Mouse (Mus musculus) spleen, adult 2 months (tissue): ENCODE data around the gene Olfr457.

ENCODE experiments used
- CTCF ChIP-seq: fragments of 200-500 bp; IDR thresholded peaks from 2 replicates; pipeline ENCODE4 v1.5.1; 2011; ENCODE audit warnings: mild to moderate bottlenecking, inconsistent platforms; ENCODE audit not compliant: insufficient read depth, insufficient read length, insufficient replicate concordance; ENCODE audit errors: extremely low read depth
- POLR2A ChIP-seq: fragments of 200-500 bp; IDR thresholded peaks from 2 replicates; pipeline ENCODE4 v1.6.1; 2011; ENCODE audit warnings: low read depth, low read length, inconsistent platforms

GRCm38 (mm10) chr6:42426337-42426736 is 49.8 kb downstream of the Olfr457 start:
- TF ChIP-seq POLR2A (no peak), CTCF (no peak)
